Mouse (Mus musculus) embryonic fibroblast, embryonic 13.5 days (primary cell): ENCODE data around the gene Myod1. TPM values are rescaled to one million over a fixed set of nuclear protein-coding genes. Genes with fewer than 3 reads are reported as not detected.

Experiments used
- H3K27ac ChIP-seq: 2 replicates; pipeline ENCODE4 v1.5.1; 2012; ENCODE audit warnings: low read length, control low read depth, inconsistent platforms; ENCODE audit not compliant: insufficient read depth
- H3K4me1 ChIP-seq: 2 replicates; pipeline ENCODE4 v1.6.1; 2011; ENCODE audit warnings: low read length; ENCODE audit not compliant: control insufficient read depth, insufficient read depth
- H3K4me3 ChIP-seq: 2 replicates; pipeline ENCODE4 v1.5.1; 2011; ENCODE audit warnings: mild to moderate bottlenecking, control low read depth, low read length; ENCODE audit not compliant: insufficient read depth
- CTCF ChIP-seq: IDR thresholded peaks from 2 replicates; pipeline ENCODE4 v1.5.1; 2011; ENCODE audit warnings: mild to moderate bottlenecking, control low read depth, low read length, moderate library complexity, borderline replicate concordance; ENCODE audit not compliant: insufficient read depth
- POLR2A ChIP-seq: IDR thresholded peaks from 2 replicates; pipeline ENCODE4 v1.6.1; 2011; ENCODE audit warnings: low read depth, mild to moderate bottlenecking, control low read depth, low read length, moderate library complexity
- polyA plus RNA-seq: library from polyadenylated mRNA; stranded (reverse); fragments of >200 nt; gene quantifications from 2 replicates; pipeline ENCODE4 v1.2.4, GENCODE M21; 2011; ENCODE audit warnings: low read depth; ENCODE audit not compliant: missing spikeins, insufficient read length

The Myod1 gene
- polyA plus RNA-seq, 1 experiment: not detected

- no peak overlapping the region for H3K27ac ChIP-seq
- H3K4me3 ChIP-seq: no peak overlapping the region
- no peak for TF ChIP-seq POLR2A
- TF ChIP-seq CTCF: no peak
- H3K4me1 ChIP-seq: no peaks in the 10 kb centered on the region
Observed at GRCm38 (mm10) chr7:46423951-46424350, 47.7 kb downstream of the Myod1 start.

GRCm38 (mm10) chr7:46425012-46425411 lies 48.7 kb downstream of the Myod1 start:
- H3K4me1 ChIP-seq: no peaks in the 10 kb centered on the region
- H3K27ac ChIP-seq: no peak overlapping the region
- TF ChIP-seq POLR2A (no peak), CTCF (no peak)
- H3K4me3 ChIP-seq: no peak overlapping the region

Other genes with a start within 250 kb of the Myod1 start
- gene Abcc8, start 196.4 kb upstream of the Myod1 start, polyA plus RNA-seq: not detected in 2 replicates
- gene Ush1c, start 138.0 kb upstream of the Myod1 start, polyA plus RNA-seq: not detected in 2 replicates
- gene Otog, start 135.5 kb upstream of the Myod1 start, polyA plus RNA-seq: not detected in 2 replicates
- gene Kcnc1, start 20.0 kb downstream of the Myod1 start, polyA plus RNA-seq: not detected in 2 replicates